Mouse (Mus musculus) gastrocnemius, postnatal 25 days (tissue): ENCODE data around the gene Glt1d1. TPM values are rescaled to one million over a fixed set of nuclear protein-coding genes. Genes with fewer than 3 reads are reported as not detected.
"Not testable (repeated sequence)": the region's sequence is repeated elsewhere in the genome, so short reads cannot be mapped to it uniquely, and the experiment has no call there.

Source experiments
- DNase-seq: peaks from one replicate; pipeline ENCODE4 v3.0.0; 2022
- total RNA-seq, 2 experiments: library from RNA; stranded (reverse); gene quantifications; 1 replicate in 1 of 2; 2 replicates in 1 of 2; pipeline ENCODE4 v1.2.3; 2021

Gene Glt1d1
- total RNA-seq, 2 experiments from 2014 or later: not detected

GRCm38 (mm10) chr5:127699679-127700078, 67.6 kb downstream of the Glt1d1 start:
- DNase-seq: no peak

- no peak for DNase-seq
Measured at GRCm38 (mm10) chr5:127700156-127700555, 68.1 kb downstream of the Glt1d1 start.

- DNase-seq: no peak
Measured at GRCm38 (mm10) chr5:127703609-127704180, 71.6 kb downstream of the Glt1d1 start.

GRCm38 (mm10) chr5:127705225-127705624, 73.2 kb downstream of the Glt1d1 start:
- DNase-seq: no peak

GRCm38 (mm10) chr5:127705976-127706375, 73.9 kb downstream of the Glt1d1 start:
- no peak for DNase-seq

GRCm38 (mm10) chr5:127708143-127708542, 76.1 kb downstream of the Glt1d1 start:
- no peak for DNase-seq

- DNase-seq: no peak
Measured at GRCm38 (mm10) chr5:127714783-127715704, 83.0 kb downstream of the Glt1d1 start.

GRCm38 (mm10) chr5:127720591-127721379, 88.7 kb downstream of the Glt1d1 start:
- DNase-seq: no peak

GRCm38 (mm10) chr5:127722171-127722570, 90.1 kb downstream of the Glt1d1 start:
- DNase-seq: not testable (repeated sequence)

- DNase-seq: no peak
Measured at GRCm38 (mm10) chr5:127730351-127730750, 98.3 kb downstream of the Glt1d1 start.

GRCm38 (mm10) chr5:127741331-127741730, 109.3 kb downstream of the Glt1d1 start:
- no peak for DNase-seq

GRCm38 (mm10) chr5:127749540-127749939, 117.5 kb downstream of the Glt1d1 start:
- not testable (repeated sequence) for DNase-seq

- DNase-seq: no peak
Measured at GRCm38 (mm10) chr5:127751262-127751975, 119.4 kb downstream of the Glt1d1 start.

- DNase-seq: no peak
Measured at GRCm38 (mm10) chr5:127755594-127755993, 123.5 kb downstream of the Glt1d1 start.

- no peak for DNase-seq
Measured at GRCm38 (mm10) chr5:127756011-127756410, 123.9 kb downstream of the Glt1d1 start.

GRCm38 (mm10) chr5:127756671-127757423, 124.8 kb downstream of the Glt1d1 start:
- no peak for DNase-seq

GRCm38 (mm10) chr5:127758576-127758975, 126.5 kb downstream of the Glt1d1 start:
- DNase-seq: no peak
